Mouse (Mus musculus) liver, embryonic 11.5 days (tissue): ENCODE measurements at regions not wholly inside any gene's neighbourhood (a gene's known extent, or its start where the extent isn't known, plus 50 kb on each side); places are given as distances from the start of the nearest gene placed in this dataset.

Experiments
- ATAC-seq: fragments of 200-750 bp; cut with Nextera tagmentation; replicated peaks from 2 replicates; pipeline ENCODE4 v1.8.0; 2017; ENCODE audit warnings: moderate number of reproducible peaks, mild to moderate bottlenecking, moderate TSS enrichment, moderate library complexity; ENCODE audit not compliant: low FRiP score
- DNase-seq: peaks from one replicate; pipeline ENCODE4 v3.0.0-alpha.2; 2017; ENCODE audit warnings: low spot score
- H3K27ac ChIP-seq: fragments of 300-500 bp; sonication (generic); 2 replicates; pipeline ENCODE4 v1.5.1; 2014; ENCODE audit warnings: mild to moderate bottlenecking, low read depth, low read length, control low read depth
- H3K27me3 ChIP-seq: fragments of 300-500 bp; sonication (generic); replicated peaks from 2 replicates; pipeline ENCODE4 v1.6.1; 2014; ENCODE audit warnings: low read length, mixed read lengths; ENCODE audit not compliant: control insufficient read depth, insufficient read depth
- H3K36me3 ChIP-seq: fragments of 300-500 bp; sonication (generic); 2 replicates; pipeline ENCODE4 v1.6.1; 2014; ENCODE audit warnings: mild to moderate bottlenecking, low read length, moderate library complexity, mixed read lengths; ENCODE audit not compliant: control insufficient read depth, insufficient read depth
- H3K4me1 ChIP-seq: fragments of 300-500 bp; sonication (generic); replicated peaks from 2 replicates; pipeline ENCODE4 v1.6.1; 2014; ENCODE audit warnings: low read length, mixed read lengths; ENCODE audit not compliant: control insufficient read depth, insufficient read depth
- H3K4me2 ChIP-seq: fragments of 300-500 bp; sonication (generic); 2 replicates; pipeline ENCODE4 v1.6.1; 2014; ENCODE audit warnings: mild to moderate bottlenecking, control low read depth, moderate library complexity
- H3K4me3 ChIP-seq: fragments of 300-500 bp; sonication (generic); 2 replicates; pipeline ENCODE4 v1.5.1; 2014; ENCODE audit warnings: low read depth, low read length, control low read depth
- H3K9ac ChIP-seq: fragments of 300-500 bp; sonication (generic); 2 replicates; pipeline ENCODE4 v1.6.1; 2014; ENCODE audit warnings: low read depth, low read length, control low read depth
- H3K9me3 ChIP-seq: fragments of 300-500 bp; sonication (generic); 2 replicates; pipeline ENCODE4 v1.6.1; 2016; ENCODE audit warnings: low read length, inconsistent platforms, mixed read lengths; ENCODE audit not compliant: control insufficient read depth
- WGBS: fragments of 180-500 bp; shearing (Covaris S2); extraction: QIAGEN DNeasy Blood & Tissue Kit; methylation state at CpG from one replicate; pipeline ENCODE4 v1.1.7; 2014; 5-methylcytosine and 5-hydroxymethylcytosine counted together

DNA sequence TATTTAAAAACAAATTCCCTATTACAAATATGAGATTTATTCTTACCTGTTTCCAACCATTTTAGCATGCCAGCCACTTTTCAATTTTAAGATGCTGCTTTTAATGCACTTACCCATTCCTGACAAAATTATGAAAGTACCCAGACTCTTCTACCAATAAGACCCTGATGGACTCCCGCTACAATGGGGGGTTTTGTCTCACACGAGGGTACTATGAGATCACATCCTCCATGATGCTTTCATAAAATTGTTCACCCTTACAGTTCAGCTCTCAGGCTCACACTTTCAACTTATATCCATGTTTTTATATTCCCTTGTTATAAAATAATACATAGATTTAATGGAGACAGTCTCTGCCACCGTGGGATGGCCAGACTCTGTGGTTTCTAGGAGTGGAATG lies 68.1 kb upstream of the Adamts18 start:
- H3K27ac ChIP-seq = no peak overlapping the region
- WGBS = 79% methylated on average over 3 of the region's 3 CpGs
- ATAC-seq = no peak

DNA sequence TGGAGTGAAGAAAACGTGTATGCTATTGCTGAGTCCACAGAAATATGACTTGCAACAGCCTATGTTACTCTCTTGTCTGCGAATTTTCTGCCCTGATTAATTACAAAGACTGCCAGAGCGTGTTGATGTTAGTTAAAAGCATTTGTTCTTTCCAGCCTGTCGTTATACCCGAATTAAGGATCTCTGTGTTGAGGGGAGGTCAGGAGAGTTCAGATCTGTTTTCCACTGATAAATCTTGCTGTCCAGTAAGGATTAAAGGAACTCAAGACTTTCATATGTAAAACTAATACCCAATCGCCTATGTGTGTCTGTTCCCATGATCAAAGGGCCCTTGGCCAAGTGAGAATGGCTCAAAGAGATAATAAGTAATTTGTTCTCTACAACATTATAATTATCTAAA lies 68.7 kb upstream of the Adamts18 start:
- 50% methylated on average over 6 of the region's 6 CpGs for WGBS
- Histone ChIP-seq H3K4me1 (no peaks in the 10 kb centered on the region), H3K9ac (no peak overlapping the region), H3K27me3 (no peaks in the 10 kb centered on the region), H3K9me3 (no peaks in the 10 kb centered on the region), H3K27ac (no peak overlapping the region), H3K4me2 (no peak overlapping the region), H3K36me3 (no peaks in the 10 kb centered on the region), H3K4me3 (no peak overlapping the region)
- ATAC-seq (no peak), DNase-seq (no peak)

More for the DNA sequence above, 68.1 kb upstream of the Adamts18 start:
- no peak for DNase-seq
- Histone ChIP-seq H3K36me3 (no peaks in the 10 kb centered on the region), H3K4me2 (no peak overlapping the region), H3K4me1 (no peaks in the 10 kb centered on the region), H3K4me3 (no peak overlapping the region), H3K27me3 (no peaks in the 10 kb centered on the region), H3K9ac (no peak overlapping the region), H3K9me3 (no peaks in the 10 kb centered on the region)

DNA sequence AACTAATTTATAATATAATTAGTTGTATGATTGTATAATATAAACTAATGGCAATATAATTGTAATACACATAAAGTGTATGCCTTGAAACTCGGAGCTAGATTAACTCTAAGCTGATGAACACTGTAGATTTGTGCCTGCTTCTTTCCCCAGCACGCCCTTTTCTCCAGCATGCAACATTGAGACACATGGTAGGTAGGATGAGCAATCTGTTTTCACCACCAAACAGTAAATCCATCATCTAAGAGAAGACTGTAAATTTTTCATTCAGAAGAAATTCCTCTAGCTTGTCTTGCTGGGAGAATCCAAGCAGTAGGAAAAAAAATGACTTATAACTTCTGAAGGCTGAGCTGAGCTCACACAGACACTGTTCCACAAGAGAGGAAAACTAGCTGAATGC lies 71.8 kb upstream of the Adamts18 start:
- Histone ChIP-seq H3K4me3 (no peak overlapping the region), H3K27ac (no peak overlapping the region), H3K4me2 (no peak overlapping the region), H3K36me3 (no peaks in the 10 kb centered on the region), H3K4me1 (no peaks in the 10 kb centered on the region), H3K9ac (no peak overlapping the region), H3K27me3 (no peaks in the 10 kb centered on the region), H3K9me3 (no peaks in the 10 kb centered on the region)
- ATAC-seq (no peak), DNase-seq (no peak)
- 55% methylated on average over 2 of the region's 2 CpGs for WGBS

DNA sequence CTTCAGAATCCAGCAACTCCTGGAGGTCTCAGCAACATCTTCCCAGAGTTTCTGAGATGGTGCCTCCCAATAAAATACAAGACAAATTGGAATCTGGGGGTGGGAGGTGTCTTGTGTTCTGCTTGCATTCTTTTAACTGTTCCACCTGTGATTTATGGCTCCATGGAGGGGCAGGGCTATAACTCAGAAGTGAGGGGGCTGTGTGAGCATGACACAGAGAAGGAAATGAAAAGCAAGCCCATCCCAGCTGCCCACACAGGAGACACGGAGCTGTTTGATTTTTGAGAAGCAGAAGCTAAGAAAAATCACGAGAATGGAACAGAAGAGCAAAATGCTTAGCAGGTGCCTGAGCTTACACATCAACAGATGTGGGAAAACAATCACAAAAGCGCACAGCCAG lies 74.8 kb upstream of the Adamts18 start:
- H3K9ac ChIP-seq = no peak overlapping the region
- no peaks in the 10 kb centered on the region for H3K9me3 ChIP-seq
- H3K4me3 ChIP-seq = no peak overlapping the region
- no peak overlapping the region for H3K27ac ChIP-seq
- no peak overlapping the region for H3K4me2 ChIP-seq
- no peaks in the 10 kb centered on the region for H3K4me1 ChIP-seq
- 58% methylated on average over 3 of the region's 3 CpGs for WGBS
- no peak for DNase-seq
- no peaks in the 10 kb centered on the region for H3K36me3 ChIP-seq
- no peak for ATAC-seq
- no peaks in the 10 kb centered on the region for H3K27me3 ChIP-seq

DNA sequence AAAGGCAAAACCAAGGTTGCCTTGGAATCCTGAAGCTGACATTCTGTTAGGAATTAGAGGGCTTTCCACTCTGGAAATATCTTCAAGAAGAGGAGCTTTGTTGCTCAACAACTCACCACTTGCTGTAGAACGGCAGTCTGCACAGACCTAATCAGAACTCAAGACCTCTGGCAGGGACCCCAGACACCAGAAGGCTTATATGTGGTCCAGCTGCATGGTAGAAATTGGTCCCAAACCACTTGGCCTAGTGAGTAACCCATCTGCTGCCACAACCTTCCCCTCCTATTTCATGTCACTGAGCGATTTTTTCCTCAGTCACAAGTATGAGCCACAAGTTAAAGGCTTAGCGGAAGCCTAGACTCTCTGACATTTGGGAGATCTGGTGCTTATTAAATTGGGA lies 105.2 kb upstream of the Adamts18 start:
- Histone ChIP-seq H3K4me1 (no peaks in the 10 kb centered on the region), H3K9me3 (no peaks in the 10 kb centered on the region), H3K36me3 (no peaks in the 10 kb centered on the region), H3K4me3 (no peak overlapping the region), H3K4me2 (no peak overlapping the region), H3K9ac (no peak overlapping the region), H3K27me3 (no peaks in the 10 kb centered on the region), H3K27ac (no peak overlapping the region)
- DNase-seq (no peak), ATAC-seq (no peak)
- WGBS = 76% methylated on average over 3 of the region's 3 CpGs

DNA sequence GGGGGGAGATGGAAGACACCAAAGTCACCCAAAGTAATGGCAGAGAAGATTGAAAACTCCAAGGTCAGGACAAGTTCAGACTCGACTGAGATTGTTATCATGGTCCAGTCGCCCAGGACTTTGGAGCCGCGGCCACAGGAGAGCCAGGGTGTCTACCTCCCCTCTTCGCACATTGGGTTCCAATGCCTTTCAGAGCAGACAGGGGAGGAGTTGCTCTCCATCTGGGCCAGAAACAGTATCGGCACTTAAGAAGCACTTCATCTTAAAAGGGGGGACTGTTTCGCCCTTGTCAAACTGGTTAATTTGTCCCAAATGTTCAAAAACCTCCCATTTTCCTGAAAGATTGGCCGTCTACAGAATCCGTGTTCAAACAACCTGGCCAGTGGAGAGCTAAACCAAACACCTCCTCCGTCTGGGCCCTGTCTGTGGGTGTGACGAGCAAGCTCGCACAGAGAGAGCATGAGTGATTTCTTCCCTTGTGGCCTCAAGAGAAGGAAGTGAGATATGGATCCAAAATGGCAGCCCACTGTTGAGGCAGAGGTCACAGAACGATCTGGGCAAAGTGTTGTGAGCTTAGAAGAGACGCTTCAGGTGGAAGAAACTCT lies 108.0 kb upstream of the Adamts18 start:
- no peaks in the 10 kb centered on the region for H3K4me1 ChIP-seq
- ATAC-seq (no peak), DNase-seq (no peak)
- H3K36me3 ChIP-seq = no peaks in the 10 kb centered on the region
- H3K9ac ChIP-seq = no peak overlapping the region
- H3K27me3 ChIP-seq = no peaks in the 10 kb centered on the region
- 70% methylated on average over 14 of the region's 14 CpGs for WGBS
- no peaks in the 10 kb centered on the region for H3K9me3 ChIP-seq
- H3K4me3 ChIP-seq = no peak overlapping the region
- H3K4me2 ChIP-seq = no peak overlapping the region
- no peak overlapping the region for H3K27ac ChIP-seq

DNA sequence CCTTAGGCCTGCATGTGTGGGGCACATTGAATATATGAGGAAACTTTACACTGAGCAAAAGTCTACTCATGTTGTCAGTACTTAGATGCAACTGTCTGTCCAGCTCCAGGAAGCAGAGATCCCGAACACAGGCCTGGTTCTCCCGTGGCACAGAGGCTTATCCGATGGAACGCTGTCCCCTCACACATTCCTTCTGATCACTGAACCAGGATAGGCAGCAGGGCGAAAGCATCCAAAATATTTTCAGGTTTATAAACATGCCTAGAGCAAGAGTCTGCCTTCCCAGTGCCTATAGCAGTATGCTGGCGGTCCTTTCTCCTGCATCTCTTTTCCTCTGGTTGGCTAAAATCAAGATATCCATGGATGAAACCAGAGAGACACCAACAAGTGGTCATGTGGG lies 109.3 kb upstream of the Adamts18 start:
- H3K27me3 ChIP-seq = no peaks in the 10 kb centered on the region
- no peak overlapping the region for H3K27ac ChIP-seq
- no peaks in the 10 kb centered on the region for H3K9me3 ChIP-seq
- no peak for DNase-seq
- no peak overlapping the region for H3K4me3 ChIP-seq
- ATAC-seq = no peak
- H3K4me1 ChIP-seq = no peaks in the 10 kb centered on the region
- H3K9ac ChIP-seq = no peak overlapping the region
- no peaks in the 10 kb centered on the region for H3K36me3 ChIP-seq
- whole genome bisulfite sequencing = 72% methylated on average over 6 of the region's 6 CpGs
- H3K4me2 ChIP-seq = no peak overlapping the region

DNA sequence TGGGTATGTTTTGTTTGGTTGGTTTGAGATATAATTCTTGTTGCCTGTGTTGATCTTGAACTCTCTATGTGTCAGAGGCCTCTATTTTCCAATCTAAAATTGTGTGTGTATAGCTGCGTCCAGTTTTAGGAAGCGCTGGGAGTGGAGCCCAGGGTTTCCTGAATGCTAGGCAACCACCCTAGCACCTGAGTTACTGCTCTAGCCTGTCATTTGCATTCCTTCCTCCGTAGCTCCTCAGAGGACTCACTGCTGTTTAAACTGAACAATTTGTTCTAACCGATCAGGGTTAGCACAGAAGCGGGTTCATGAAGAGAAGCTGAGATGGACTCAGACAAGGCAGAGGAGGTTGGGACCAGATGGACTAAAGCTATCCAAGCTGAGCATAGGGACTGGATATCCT lies 127.3 kb upstream of the Adamts18 start:
- no peaks in the 10 kb centered on the region for H3K4me1 ChIP-seq
- no peaks in the 10 kb centered on the region for H3K27me3 ChIP-seq
- H3K9me3 ChIP-seq = no peaks in the 10 kb centered on the region
- no peak overlapping the region for H3K4me3 ChIP-seq
- no peak overlapping the region for H3K27ac ChIP-seq
- H3K4me2 ChIP-seq = no peak overlapping the region
- no peak overlapping the region for H3K9ac ChIP-seq
- no peaks in the 10 kb centered on the region for H3K36me3 ChIP-seq
- WGBS = 67% methylated on average over 5 of the region's 5 CpGs
- ATAC-seq (no peak), DNase-seq (no peak)

DNA sequence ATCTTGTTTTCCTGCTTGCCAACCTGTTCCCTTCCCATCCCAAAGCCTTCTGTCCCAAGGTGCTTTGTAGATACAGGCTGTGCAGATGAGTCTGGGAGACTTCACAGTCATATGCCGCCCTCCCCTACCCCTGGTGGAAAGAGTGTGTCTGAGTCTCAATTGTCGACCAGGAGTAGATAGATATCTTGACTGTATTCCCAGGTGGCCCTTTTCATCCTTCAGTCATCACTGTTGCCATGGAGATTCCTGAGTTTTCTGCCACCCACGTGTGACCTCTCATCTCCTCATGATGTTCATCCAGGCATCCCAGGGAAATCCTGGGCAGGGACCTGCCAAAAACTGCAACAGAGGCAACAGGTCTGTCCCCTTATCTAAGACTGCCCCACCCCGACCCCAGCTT lies 128.1 kb upstream of the Adamts18 start:
- Histone ChIP-seq H3K4me3 (no peak overlapping the region), H3K9ac (no peak overlapping the region), H3K36me3 (no peaks in the 10 kb centered on the region), H3K27me3 (peaks cover 3% of the 10 kb centered on the region; the same call in 1 of the 2 replicates), H3K4me2 (no peak overlapping the region), H3K9me3 (no peaks in the 10 kb centered on the region), H3K27ac (no peak overlapping the region), H3K4me1 (no peaks in the 10 kb centered on the region)
- 40% methylated on average over 4 of the region's 4 CpGs for WGBS
- DNase-seq = no peak
- no peak for ATAC-seq
